Mouse (Mus musculus) stomach, postnatal 0 days (tissue): ENCODE measurements around the gene Uba52.

Experiments
- CTCF ChIP-seq: IDR thresholded peaks from 2 replicates; pipeline ENCODE4 v1.5.1; 2016; ENCODE audit warnings: antibody characterized with exemption, low read depth, mild to moderate bottlenecking, moderate library complexity
- EP300 ChIP-seq: optimal IDR thresholded peaks from 2 replicates; pipeline ENCODE3; 2016; ENCODE audit warnings: antibody characterized with exemption

DNA sequence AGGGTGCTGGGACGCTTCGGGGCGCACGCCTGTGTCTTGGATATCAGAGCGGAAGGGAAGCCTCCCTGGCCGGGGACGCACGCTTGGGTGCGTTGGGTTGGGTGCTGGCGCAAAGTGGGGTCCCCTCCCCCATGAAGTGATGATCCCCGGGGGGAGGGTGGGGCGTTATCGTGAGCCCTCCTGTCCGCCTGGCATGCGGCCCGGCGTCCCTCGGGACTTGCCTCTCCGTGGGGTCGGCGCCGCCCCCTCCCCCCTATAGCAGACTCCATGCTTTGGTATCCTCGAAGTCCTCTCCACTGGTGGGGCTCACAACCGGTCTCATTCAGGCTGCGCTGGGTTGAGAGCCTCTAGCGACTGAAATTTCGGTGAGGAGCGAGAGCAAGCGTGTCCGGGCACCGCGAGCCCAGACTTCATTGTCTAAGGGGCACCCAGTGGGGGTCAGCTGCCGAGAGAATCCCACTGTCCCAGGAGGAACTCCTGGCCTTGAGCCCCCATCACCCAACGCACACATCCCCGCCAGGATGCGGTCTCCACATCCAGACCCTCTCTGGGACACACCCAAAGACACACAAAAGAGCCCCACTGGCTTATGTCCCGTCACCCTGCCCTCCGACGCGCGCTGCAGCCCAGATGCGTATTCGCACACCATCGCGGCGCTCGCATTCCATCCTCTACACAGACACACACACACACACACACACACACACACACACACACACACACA, 16.7 kb downstream of the Uba52 start:
- TF ChIP-seq CTCF, result no peak
- TF ChIP-seq EP300, result no peak
